Mouse (Mus musculus) heart, embryonic 10.5 days (tissue): ENCODE measurements around the gene Foxn1. TPM values are rescaled to one million over a fixed set of nuclear protein-coding genes. Genes with fewer than 3 reads are reported as not detected.
A peak's percentile ranks its signal among the peaks of the same experiment; 100 is the strongest.

ENCODE experiments used
- DNase-seq: peaks from one replicate; pipeline ENCODE4 v3.0.0-alpha.2; 2017; ENCODE audit warnings: low spot score
- H3K27ac ChIP-seq: fragments of 300-500 bp; sonication (generic); 2 replicates; pipeline ENCODE4 v1.5.1; 2016; ENCODE audit warnings: mild to moderate bottlenecking
- H3K27me3 ChIP-seq: fragments of 300-500 bp; sonication (generic); 2 replicates; pipeline ENCODE4 v1.6.1; 2016; ENCODE audit warnings: mild to moderate bottlenecking; ENCODE audit not compliant: poor library complexity, insufficient read depth, severe bottlenecking
- H3K36me3 ChIP-seq: fragments of 300-500 bp; sonication (generic); 2 replicates; pipeline ENCODE4 v1.6.1; 2016; ENCODE audit warnings: mild to moderate bottlenecking, moderate library complexity
- H3K4me1 ChIP-seq: fragments of 300-500 bp; sonication (generic); 2 replicates; pipeline ENCODE4 v1.6.1; 2016; ENCODE audit warnings: mild to moderate bottlenecking
- H3K4me3 ChIP-seq: fragments of 300-500 bp; sonication (generic); 2 replicates; pipeline ENCODE4 v1.5.1; 2016; ENCODE audit warnings: mild to moderate bottlenecking, moderate library complexity
- H3K9me3 ChIP-seq: fragments of 300-500 bp; sonication (generic); 2 replicates; pipeline ENCODE4 v1.6.1; 2016; ENCODE audit warnings: mild to moderate bottlenecking, moderate library complexity
- WGBS: fragments of 180-500 bp; shearing (Covaris S2); methylation state at CpG from one replicate; pipeline ENCODE4 v1.1.7; 2016; 5-methylcytosine and 5-hydroxymethylcytosine counted together
- polyA plus RNA-seq: library from polyadenylated mRNA; unstranded; fragments of >200 nt; fragmentation: Nextera tagmentation; extraction: Ambion mirVana; gene quantifications from 2 replicates; pipeline ENCODE4 v1.2.1, GENCODE M21; 2016

The Foxn1 gene
- polyA plus RNA-seq, 1 experiment from 2014 or later, result 0.13 TPM

- Histone ChIP-seq H3K27me3 (no peaks in the 10 kb centered on the region), H3K27ac (no peak overlapping the region), H3K9me3 (no peaks in the 10 kb centered on the region), H3K4me1 (peaks cover 64% of the 10 kb centered on the region), H3K4me3 (no peak overlapping the region), H3K36me3 (peaks cover 20% of the 10 kb centered on the region)
- 90% methylated on average over 10 of the region's 10 CpGs for WGBS
- no peak for DNase-seq
Observed at GRCm38 (mm10) chr11:78347070-78347754, 39.1 kb downstream of the Foxn1 start.

GRCm38 (mm10) chr11:78346326-78347069 lies 39.9 kb downstream of the Foxn1 start:
- H3K27me3 ChIP-seq, result no peaks in the 10 kb centered on the region

GRCm38 (mm10) chr11:78345801-78346200 lies 40.6 kb downstream of the Foxn1 start:
- Histone ChIP-seq H3K27ac (peak overlapping the region; percentile 72), H3K4me1 (peaks cover 64% of the 10 kb centered on the region), H3K27me3 (no peaks in the 10 kb centered on the region), H3K9me3 (no peaks in the 10 kb centered on the region), H3K36me3 (peaks cover 29% of the 10 kb centered on the region), H3K4me3 (0 out of 2 replicates have a peak overlapping the region, but pooled peaks have one; percentile 96)
- WGBS, result 60% methylated on average over 7 of the region's 7 CpGs
- no peak for DNase-seq

More at GRCm38 (mm10) chr11:78346326-78347069, 39.9 kb downstream of the Foxn1 start:
- WGBS, result 81% methylated on average over 6 of the region's 6 CpGs
- DNase-seq, result no peak
- H3K27ac ChIP-seq, result no peak overlapping the region
- H3K4me1 ChIP-seq, result peaks cover 64% of the 10 kb centered on the region
- H3K4me3 ChIP-seq, result no peak overlapping the region
- no peaks in the 10 kb centered on the region for H3K9me3 ChIP-seq
- peaks cover 23% of the 10 kb centered on the region for H3K36me3 ChIP-seq

- Histone ChIP-seq H3K27ac (peak overlapping the region; percentile 72), H3K9me3 (no peaks in the 10 kb centered on the region), H3K4me1 (peaks cover 64% of the 10 kb centered on the region), H3K36me3 (peaks cover 33% of the 10 kb centered on the region), H3K4me3 (peak overlapping the region; percentile 96), H3K27me3 (no peaks in the 10 kb centered on the region)
- no peak for DNase-seq
- 40% methylated on average over 8 of the region's 8 CpGs for WGBS
Observed at GRCm38 (mm10) chr11:78344890-78345715, 41.3 kb downstream of the Foxn1 start.

- peak overlapping the region; percentile 96 for H3K27ac ChIP-seq
- H3K4me3 ChIP-seq, result peak overlapping the region; percentile 96
- H3K4me1 ChIP-seq, result peaks cover 57% of the 10 kb centered on the region
- WGBS, result 48% methylated on average over 6 of the region's 6 CpGs
- no peaks in the 10 kb centered on the region for H3K27me3 ChIP-seq
- peaks cover 40% of the 10 kb centered on the region for H3K36me3 ChIP-seq
- H3K9me3 ChIP-seq, result no peaks in the 10 kb centered on the region
- no peak for DNase-seq
Observed at GRCm38 (mm10) chr11:78344328-78344889, 41.9 kb downstream of the Foxn1 start.

GRCm38 (mm10) chr11:78343381-78344327 lies 42.7 kb downstream of the Foxn1 start, which contains the start of gene Unc119:
Gene Unc119 (plus strand): TSS chr11:78343482.
- peak within 1 kb of the TSS; percentile 96 for H3K27ac ChIP-seq
- peaks cover 54% of the 10 kb centered on the region for H3K4me1 ChIP-seq
- H3K9me3 ChIP-seq, result no peaks in the 10 kb centered on the region
- WGBS, result 2% methylated on average over 62 of the region's 66 CpGs
- no peaks in the 10 kb centered on the region for H3K27me3 ChIP-seq
- H3K4me3 ChIP-seq, result peak within 1 kb of the TSS; percentile 96
- DNase-seq, result peak; percentile 92
- H3K36me3 ChIP-seq, result peaks cover 41% of the 10 kb centered on the region

GRCm38 (mm10) chr11:78341702-78342101 lies 44.7 kb downstream of the Foxn1 start:
- no peaks in the 10 kb centered on the region for H3K9me3 ChIP-seq
- no peak overlapping the region for H3K27ac ChIP-seq
- H3K27me3 ChIP-seq, result no peaks in the 10 kb centered on the region
- H3K4me3 ChIP-seq, result no peak overlapping the region
- peaks cover 44% of the 10 kb centered on the region for H3K36me3 ChIP-seq
- 69% methylated on average over 12 of the region's 12 CpGs for WGBS
- peaks cover 39% of the 10 kb centered on the region for H3K4me1 ChIP-seq
- DNase-seq, result no peak

- DNase-seq, result no peak
- WGBS, result 95% methylated on average over 8 of the region's 8 CpGs
- Histone ChIP-seq H3K4me1 (no peaks in the 10 kb centered on the region), H3K9me3 (no peaks in the 10 kb centered on the region), H3K27me3 (no peaks in the 10 kb centered on the region), H3K4me3 (no peak overlapping the region), H3K36me3 (peaks cover 83% of the 10 kb centered on the region), H3K27ac (no peak overlapping the region)
Observed at GRCm38 (mm10) chr11:78337040-78337439, 49.3 kb downstream of the Foxn1 start.

- H3K4me3 ChIP-seq, result no peak overlapping the region
- H3K9me3 ChIP-seq, result no peaks in the 10 kb centered on the region
- peaks cover 4% of the 10 kb centered on the region for H3K4me1 ChIP-seq
- DNase-seq, result no peak
- H3K36me3 ChIP-seq, result peaks cover 59% of the 10 kb centered on the region
- 85% methylated on average over 5 of the region's 5 CpGs for whole genome bisulfite sequencing
- H3K27ac ChIP-seq, result no peak overlapping the region
- no peaks in the 10 kb centered on the region for H3K27me3 ChIP-seq
Observed at GRCm38 (mm10) chr11:78333992-78334391, 52.4 kb downstream of the Foxn1 start.

- Histone ChIP-seq H3K27me3 (no peaks in the 10 kb centered on the region), H3K36me3 (peaks cover 51% of the 10 kb centered on the region), H3K27ac (no peak overlapping the region), H3K4me3 (no peak overlapping the region), H3K4me1 (peaks cover 8% of the 10 kb centered on the region), H3K9me3 (no peaks in the 10 kb centered on the region)
- 93% methylated on average over 12 of the region's 12 CpGs for WGBS
- DNase-seq, result peak; percentile 65
Observed at GRCm38 (mm10) chr11:78332676-78333075, 53.7 kb downstream of the Foxn1 start.

- Histone ChIP-seq H3K9me3 (no peaks in the 10 kb centered on the region), H3K36me3 (peaks cover 35% of the 10 kb centered on the region), H3K4me1 (peaks cover 15% of the 10 kb centered on the region), H3K27me3 (no peaks in the 10 kb centered on the region), H3K4me3 (peak overlapping the region; percentile 91), H3K27ac (peak overlapping the region; percentile 85)
- WGBS, result 1% methylated on average over 41 of the region's 41 CpGs
- no peak for DNase-seq
Observed at GRCm38 (mm10) chr11:78328512-78329056, 57.8 kb downstream of the Foxn1 start.
